Mouse (Mus musculus): ENCODE data around the gene Aox1. TPM values are rescaled to one million over a fixed set of nuclear protein-coding genes. Genes with fewer than 3 reads are reported as not detected.

The Aox1 gene
- polyA plus RNA-seq, 1 experiment, result 2.4 TPM

DNA sequence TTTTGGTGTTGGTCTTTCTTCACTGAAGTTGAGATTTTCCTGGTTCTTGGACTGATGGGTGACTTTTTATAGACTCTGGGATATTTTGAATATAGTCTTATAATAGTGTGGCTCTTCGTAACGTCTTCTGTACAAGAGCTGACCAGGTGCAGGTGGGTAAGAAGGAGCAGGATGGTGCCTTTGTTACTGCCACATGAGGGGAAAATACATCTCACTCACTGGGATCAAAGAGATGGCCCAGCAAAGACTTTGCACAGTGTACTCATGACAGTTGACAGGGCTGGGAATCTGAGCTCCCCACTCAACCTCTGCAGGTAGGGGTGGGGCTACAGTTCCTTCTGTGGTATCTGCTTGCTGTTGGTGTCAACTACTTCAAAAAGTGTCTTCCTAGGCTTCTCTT lies 44.5 kb downstream of the Aox1 start:
- H3K27me3 ChIP-seq (ENCODE audit: control insufficient read depth, insufficient read depth, insufficient read length), result no peaks in the 10 kb centered on the region
- H3ac ChIP-seq (ENCODE audit: control insufficient read depth, insufficient read length), result no peak overlapping the region
- H3K4me2 ChIP-seq (ENCODE audit: low read depth), result no peak overlapping the region
- TF ChIP-seq E2F4 (IDR thresholded peaks at IDR 0.05; ENCODE audit: insufficient read depth), result no peak
- no peaks in the 10 kb centered on the region for H3K79me2 ChIP-seq (ENCODE audit: control insufficient read depth, insufficient read depth)
- H3K36me3 ChIP-seq (ENCODE audit: control insufficient read depth, insufficient read depth), result peaks cover 32% of the 10 kb centered on the region
- H3K4me3 ChIP-seq, result no peak overlapping the region

DNA sequence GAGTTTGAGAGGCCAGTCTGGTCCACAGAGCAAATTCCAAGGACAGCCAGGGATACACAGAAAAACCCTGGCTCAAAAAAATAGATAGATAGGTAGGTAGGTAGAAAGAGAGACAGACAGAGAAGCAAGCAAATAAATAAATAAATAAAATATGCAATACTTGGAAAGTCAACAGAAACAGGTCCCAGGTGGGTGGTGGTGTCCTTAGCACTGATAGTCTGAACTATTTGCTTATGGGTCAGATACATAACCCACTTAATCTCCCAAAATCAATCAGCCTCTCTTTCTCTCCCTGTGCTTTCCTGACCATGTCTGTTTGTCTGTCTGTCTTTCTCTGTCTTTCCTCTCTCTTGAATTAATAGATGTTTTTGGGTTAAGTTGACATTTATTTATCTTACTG lies 48.2 kb downstream of the Aox1 start:
- H3K4me3 ChIP-seq, result no peak overlapping the region
- peaks cover 18% of the 10 kb centered on the region for H3K36me3 ChIP-seq (ENCODE audit: control insufficient read depth, insufficient read depth)
- TF ChIP-seq MAX (IDR thresholded peaks at IDR 0.05; ENCODE audit: low read depth) (no peak), TCF12 (IDR thresholded peaks at IDR 0.05; ENCODE audit: insufficient read depth, poor library complexity, severe bottlenecking) (no peak), E2F4 (IDR thresholded peaks at IDR 0.05; ENCODE audit: insufficient read depth) (no peak), MYOD1 (IDR thresholded peaks at IDR 0.05; ENCODE audit: control insufficient read depth in 1 of 3, insufficient read length in 2 of 3, low read depth in 2 of 3) (no peak), POLR2A (IDR thresholded peaks at IDR 0.05; ENCODE audit: insufficient read length, low read depth) (no peak), TCF3 (IDR thresholded peaks at IDR 0.05; ENCODE audit: insufficient read length, low read depth) (no peak), REST (IDR thresholded peaks at IDR 0.05; ENCODE audit: insufficient read depth, insufficient read length) (no peak), MYOG (IDR thresholded peaks at IDR 0.05; ENCODE audit: control insufficient read depth in 1 of 3, insufficient read depth in 1 of 3, insufficient read length in 2 of 3, low read depth in 2 of 3) (no peak), USF1 (IDR thresholded peaks at IDR 0.05; ENCODE audit: low read depth) (no peak), SRF (IDR thresholded peaks at IDR 0.05; ENCODE audit: control insufficient read depth, insufficient read length, low read depth) (no peak), POLR2AphosphoS2 (IDR thresholded peaks at IDR 0.05; ENCODE audit: insufficient read length, low read depth) (no peak), CEBPB (IDR thresholded peaks at IDR 0.05; ENCODE audit: insufficient read depth, poor library complexity, severe bottlenecking) (no peak)
- H3K27me3 ChIP-seq (ENCODE audit: control insufficient read depth, insufficient read depth, insufficient read length), result no peaks in the 10 kb centered on the region
- no peak overlapping the region for H3K4me2 ChIP-seq (ENCODE audit: low read depth)
- H3ac ChIP-seq (ENCODE audit: control insufficient read depth, insufficient read length), result no peak overlapping the region
- H3K79me2 ChIP-seq (ENCODE audit: control insufficient read depth, insufficient read depth), result no peaks in the 10 kb centered on the region

DNA sequence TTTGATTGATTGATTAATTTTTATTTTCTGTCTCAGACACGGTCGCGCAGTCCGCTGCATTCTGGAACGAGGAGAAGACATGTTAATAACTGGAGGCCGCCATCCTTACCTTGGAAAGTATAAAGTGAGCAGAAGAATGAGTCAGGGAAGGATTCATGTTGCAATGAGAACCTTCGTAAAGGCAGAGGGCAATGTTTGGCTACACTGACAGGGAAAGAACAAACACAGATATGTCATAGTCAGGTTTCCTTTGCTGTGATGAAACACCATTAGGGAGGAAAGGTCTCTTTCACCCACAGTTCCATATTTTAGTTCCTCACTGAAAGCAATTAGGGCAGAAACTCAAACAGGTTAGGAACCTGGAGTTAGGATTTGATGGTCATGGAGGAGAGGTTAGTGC lies 48.7 kb downstream of the Aox1 start:
- Histone ChIP-seq H3K4me3 (no peak overlapping the region), H3K4me2 (ENCODE audit: low read depth) (no peak overlapping the region), H3K36me3 (ENCODE audit: control insufficient read depth, insufficient read depth) (peaks cover 13% of the 10 kb centered on the region), H3K27me3 (ENCODE audit: control insufficient read depth, insufficient read depth, insufficient read length) (no peaks in the 10 kb centered on the region), H3K79me2 (ENCODE audit: control insufficient read depth, insufficient read depth) (no peaks in the 10 kb centered on the region), H3ac (ENCODE audit: control insufficient read depth, insufficient read length) (no peak overlapping the region)
- TF ChIP-seq TCF3 (IDR thresholded peaks at IDR 0.05; ENCODE audit: insufficient read length, low read depth), result no peak

DNA sequence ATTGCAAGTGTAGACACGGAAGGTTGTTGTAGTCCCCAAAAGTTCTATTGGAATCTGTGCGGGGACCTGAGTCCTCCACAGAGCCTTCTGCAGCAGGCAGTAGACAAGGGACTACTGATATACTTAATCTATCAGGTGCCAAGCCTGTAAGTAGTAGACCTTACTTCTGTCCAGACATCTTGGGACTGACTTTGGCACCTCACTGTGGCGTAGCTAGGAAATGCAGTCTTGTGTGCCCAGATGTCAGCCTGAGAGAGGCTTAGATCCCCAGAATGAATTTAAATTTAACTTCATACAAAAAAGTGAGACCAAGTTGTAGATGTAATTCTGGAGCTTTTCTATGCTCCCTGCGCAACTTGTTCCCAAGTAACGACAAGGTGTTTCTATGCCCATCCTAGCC lies 50.0 kb downstream of the Aox1 start:
- Histone ChIP-seq H3K36me3 (ENCODE audit: control insufficient read depth, insufficient read depth) (peaks cover 12% of the 10 kb centered on the region), H3ac (ENCODE audit: control insufficient read depth, insufficient read length) (no peak overlapping the region), H3K4me3 (no peak overlapping the region), H3K4me2 (ENCODE audit: low read depth) (no peak overlapping the region), H3K79me2 (ENCODE audit: control insufficient read depth, insufficient read depth) (no peaks in the 10 kb centered on the region), H3K27me3 (ENCODE audit: control insufficient read depth, insufficient read depth, insufficient read length) (no peaks in the 10 kb centered on the region)
- TF ChIP-seq TCF12 (IDR thresholded peaks at IDR 0.05; ENCODE audit: insufficient read depth, poor library complexity, severe bottlenecking) (no peak), REST (IDR thresholded peaks at IDR 0.05; ENCODE audit: insufficient read depth, insufficient read length) (no peak), MYOG (IDR thresholded peaks at IDR 0.05; ENCODE audit: control insufficient read depth in 1 of 3, insufficient read depth in 1 of 3, insufficient read length in 2 of 3, low read depth in 2 of 3) (no peak), POLR2AphosphoS2 (IDR thresholded peaks at IDR 0.05; ENCODE audit: insufficient read length, low read depth) (no peak), CEBPB (IDR thresholded peaks at IDR 0.05; ENCODE audit: insufficient read depth, poor library complexity, severe bottlenecking) (no peak), USF1 (IDR thresholded peaks at IDR 0.05; ENCODE audit: low read depth) (no peak), MAX (IDR thresholded peaks at IDR 0.05; ENCODE audit: low read depth) (no peak)

DNA sequence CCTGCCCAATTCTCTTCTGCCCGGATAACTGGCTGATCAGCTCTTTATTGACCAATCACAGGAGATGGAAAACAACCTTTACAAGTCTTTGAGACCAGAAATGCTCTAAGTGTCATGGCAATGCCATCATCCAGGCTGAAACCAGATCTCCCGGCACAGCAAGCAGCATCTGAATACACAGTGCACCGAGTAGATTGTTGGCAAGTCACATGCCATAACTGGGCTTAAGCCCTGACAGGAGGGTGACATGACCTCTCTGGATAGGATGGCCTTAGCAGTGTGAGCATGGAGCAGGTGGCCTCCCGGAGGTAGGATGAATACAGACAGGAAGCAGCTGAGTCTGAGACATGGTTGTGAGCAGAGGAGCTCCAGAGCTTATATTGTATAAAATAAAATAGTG lies 50.7 kb downstream of the Aox1 start:
- Histone ChIP-seq H3K79me2 (ENCODE audit: control insufficient read depth, insufficient read depth) (no peaks in the 10 kb centered on the region), H3ac (ENCODE audit: control insufficient read depth, insufficient read length) (no peak overlapping the region), H3K4me2 (ENCODE audit: low read depth) (no peak overlapping the region), H3K27me3 (ENCODE audit: control insufficient read depth, insufficient read depth, insufficient read length) (no peaks in the 10 kb centered on the region), H3K4me3 (no peak overlapping the region), H3K36me3 (ENCODE audit: control insufficient read depth, insufficient read depth) (peaks cover 12% of the 10 kb centered on the region)
- TF ChIP-seq POLR2A (IDR thresholded peaks at IDR 0.05; ENCODE audit: insufficient read length, low read depth), result no peak
- TF ChIP-seq SRF (IDR thresholded peaks at IDR 0.05; ENCODE audit: control insufficient read depth, insufficient read length, low read depth), result no peak
- no peak for TF ChIP-seq REST (IDR thresholded peaks at IDR 0.05; ENCODE audit: insufficient read depth, insufficient read length)
- TF ChIP-seq USF1 (IDR thresholded peaks at IDR 0.05; ENCODE audit: low read depth), result no peak
- no peak for TF ChIP-seq MYOG (IDR thresholded peaks at IDR 0.05; ENCODE audit: control insufficient read depth in 1 of 3, insufficient read depth in 1 of 3, insufficient read length in 2 of 3, low read depth in 2 of 3)
- no peak for TF ChIP-seq MYOD1 (IDR thresholded peaks at IDR 0.05; ENCODE audit: control insufficient read depth in 1 of 3, insufficient read length in 2 of 3, low read depth in 2 of 3)
- TF ChIP-seq TCF12 (IDR thresholded peaks at IDR 0.05; ENCODE audit: insufficient read depth, poor library complexity, severe bottlenecking), result no peak
- no peak for TF ChIP-seq POLR2AphosphoS2 (IDR thresholded peaks at IDR 0.05; ENCODE audit: insufficient read length, low read depth)
- TF ChIP-seq TCF3 (IDR thresholded peaks at IDR 0.05; ENCODE audit: insufficient read length, low read depth), result no peak
- no peak for TF ChIP-seq E2F4 (IDR thresholded peaks at IDR 0.05; ENCODE audit: insufficient read depth)
- no peak for TF ChIP-seq MAX (IDR thresholded peaks at IDR 0.05; ENCODE audit: low read depth)
- no peak for TF ChIP-seq CEBPB (IDR thresholded peaks at IDR 0.05; ENCODE audit: insufficient read depth, poor library complexity, severe bottlenecking)

Data from myocyte (in vitro differentiated cells).